Mouse (Mus musculus) adrenal gland, postnatal 25 days (tissue): Measurements from ENCODE around the gene Rgmb. TPM values are rescaled to one million over a fixed set of nuclear protein-coding genes. Genes with fewer than 3 reads are reported as not detected.

ENCODE experiments used
- DNase-seq: peaks from one replicate; pipeline ENCODE4 v3.0.0; 2021; ENCODE audit warnings: mixed read lengths
- total RNA-seq: library from RNA; stranded (reverse); gene quantifications from 2 replicates; pipeline ENCODE4 v1.2.3, GENCODE M21; 2021

Gene Rgmb
- total RNA-seq, 1 experiment from 2014 or later = 18.1 TPM

- no peak for DNase-seq
Observed at GRCm38 (mm10) chr17:15822376-15822775, 8.5 kb downstream of the Rgmb start.

GRCm38 (mm10) chr17:15821706-15822105, 9.1 kb downstream of the Rgmb start:
- DNase-seq = no peak

- DNase-seq = no peak
Observed at GRCm38 (mm10) chr17:15820761-15821160, 10.1 kb downstream of the Rgmb start.

- DNase-seq = no peak
Observed at GRCm38 (mm10) chr17:15820146-15820545, 10.7 kb downstream of the Rgmb start.

- no peak for DNase-seq
Observed at GRCm38 (mm10) chr17:15818372-15818771, 12.5 kb downstream of the Rgmb start.

GRCm38 (mm10) chr17:15817634-15818033, 13.2 kb downstream of the Rgmb start:
- DNase-seq = no peak

- no peak for DNase-seq
Observed at GRCm38 (mm10) chr17:15817096-15817450, 13.8 kb downstream of the Rgmb start.

- no peak for DNase-seq
Observed at GRCm38 (mm10) chr17:15816379-15817095, 14.3 kb downstream of the Rgmb start.

- DNase-seq = no peak
Observed at GRCm38 (mm10) chr17:15815312-15816018, 15.4 kb downstream of the Rgmb start.

- DNase-seq = no peak
Observed at GRCm38 (mm10) chr17:15813658-15814212, 17.1 kb downstream of the Rgmb start.

- DNase-seq = no peak
Observed at GRCm38 (mm10) chr17:15812136-15812778, 18.6 kb downstream of the Rgmb start.

GRCm38 (mm10) chr17:15809949-15810348, 20.9 kb downstream of the Rgmb start:
- no peak for DNase-seq

- no peak for DNase-seq
Observed at GRCm38 (mm10) chr17:15808468-15809374, 22.1 kb downstream of the Rgmb start.

GRCm38 (mm10) chr17:15808015-15808414, 22.8 kb downstream of the Rgmb start:
- no peak for DNase-seq

GRCm38 (mm10) chr17:15807295-15807984, 23.4 kb downstream of the Rgmb start:
- no peak for DNase-seq

GRCm38 (mm10) chr17:15804008-15804812, 26.6 kb downstream of the Rgmb start:
- DNase-seq = peak; percentile 7

GRCm38 (mm10) chr17:15799195-15799793, 31.5 kb downstream of the Rgmb start:
- no peak for DNase-seq

GRCm38 (mm10) chr17:15790716-15791115, 40.1 kb downstream of the Rgmb start:
- DNase-seq = no peak

GRCm38 (mm10) chr17:15787036-15787435, 43.8 kb downstream of the Rgmb start:
- no peak for DNase-seq

GRCm38 (mm10) chr17:15777979-15778378, 52.9 kb downstream of the Rgmb start:
- no peak for DNase-seq
